Mouse (Mus musculus): ENCODE measurements around the gene Grik4. TPM values are rescaled to one million over a fixed set of nuclear protein-coding genes. Genes with fewer than 3 reads are reported as not detected.

Grik4 gene
- polyA plus RNA-seq, 1 experiment = 0.16 TPM

- DNase-seq = no peak
- H3K36me3 ChIP-seq (ENCODE audit: control insufficient read depth, insufficient read depth, low read length) = no peaks in the 10 kb centered on the region
- no peak overlapping the region for H3K4me3 ChIP-seq (ENCODE audit: control insufficient read depth, insufficient read depth, low read length)
- H3K27ac ChIP-seq (ENCODE audit: control insufficient read depth, insufficient read depth, low read length) = no peak overlapping the region
- no peaks in the 10 kb centered on the region for H3K27me3 ChIP-seq (ENCODE audit: control insufficient read depth, insufficient read depth, low read length)
- peaks cover 14% of the 10 kb centered on the region for H3K4me1 ChIP-seq (replicated peaks; ENCODE audit: control insufficient read depth, insufficient read depth, low read length)
- TF ChIP-seq POLR2A (IDR thresholded peaks at IDR 0.05; ENCODE audit: control insufficient read depth, extremely low read depth, insufficient read depth, low read length, poor library complexity) = no peak
- no peak for TF ChIP-seq CTCF (IDR thresholded peaks at IDR 0.05; ENCODE audit: borderline replicate concordance, control insufficient read depth, extremely low read depth, insufficient read depth, low read length, poor library complexity)
- 8% methylated on average over 5 of the region's 5 CpGs for WGBS
Observed at GRCm38 (mm10) chr9:42674017-42674412, 270.3 kb downstream of the Grik4 start.

GRCm38 (mm10) chr9:42673385-42674016 lies 270.8 kb downstream of the Grik4 start:
- Histone ChIP-seq H3K36me3 (ENCODE audit: control insufficient read depth, insufficient read depth, low read length) (no peaks in the 10 kb centered on the region), H3K27me3 (ENCODE audit: control insufficient read depth, insufficient read depth, low read length) (no peaks in the 10 kb centered on the region), H3K27ac (ENCODE audit: control insufficient read depth, insufficient read depth, low read length) (no peak overlapping the region), H3K4me1 (replicated peaks; ENCODE audit: control insufficient read depth, insufficient read depth, low read length) (peaks cover 14% of the 10 kb centered on the region), H3K4me3 (ENCODE audit: control insufficient read depth, insufficient read depth, low read length) (no peak overlapping the region)
- WGBS = 10% methylated on average over 12 of the region's 12 CpGs
- TF ChIP-seq POLR2A (IDR thresholded peaks at IDR 0.05; ENCODE audit: control insufficient read depth, extremely low read depth, insufficient read depth, low read length, poor library complexity) = no peak
- no peak for TF ChIP-seq CTCF (IDR thresholded peaks at IDR 0.05; ENCODE audit: borderline replicate concordance, control insufficient read depth, extremely low read depth, insufficient read depth, low read length, poor library complexity)
- peak; percentile 47 for DNase-seq

- H3K27ac ChIP-seq (ENCODE audit: control insufficient read depth, insufficient read depth, low read length) = no peak overlapping the region
- DNase-seq = no peak
- peaks cover 14% of the 10 kb centered on the region for H3K4me1 ChIP-seq (replicated peaks; ENCODE audit: control insufficient read depth, insufficient read depth, low read length)
- TF ChIP-seq CTCF (IDR thresholded peaks at IDR 0.05; ENCODE audit: borderline replicate concordance, control insufficient read depth, extremely low read depth, insufficient read depth, low read length, poor library complexity) = no peak
- H3K27me3 ChIP-seq (ENCODE audit: control insufficient read depth, insufficient read depth, low read length) = no peaks in the 10 kb centered on the region
- H3K36me3 ChIP-seq (ENCODE audit: control insufficient read depth, insufficient read depth, low read length) = no peaks in the 10 kb centered on the region
- 56% methylated on average over 8 of the region's 8 CpGs for WGBS
- no peak overlapping the region for H3K4me3 ChIP-seq (ENCODE audit: control insufficient read depth, insufficient read depth, low read length)
Observed at GRCm38 (mm10) chr9:42672982-42673381, 271.3 kb downstream of the Grik4 start.

GRCm38 (mm10) chr9:42670619-42671018 lies 273.7 kb downstream of the Grik4 start:
- H3K36me3 ChIP-seq (ENCODE audit: control insufficient read depth, insufficient read depth, low read length) = no peaks in the 10 kb centered on the region
- no peak overlapping the region for H3K27ac ChIP-seq (ENCODE audit: control insufficient read depth, insufficient read depth, low read length)
- DNase-seq = no peak
- H3K27me3 ChIP-seq (ENCODE audit: control insufficient read depth, insufficient read depth, low read length) = no peaks in the 10 kb centered on the region
- no peak for TF ChIP-seq CTCF (IDR thresholded peaks at IDR 0.05; ENCODE audit: borderline replicate concordance, control insufficient read depth, extremely low read depth, insufficient read depth, low read length, poor library complexity)
- TF ChIP-seq POLR2A (IDR thresholded peaks at IDR 0.05; ENCODE audit: control insufficient read depth, extremely low read depth, insufficient read depth, low read length, poor library complexity) = no peak
- WGBS = 80% methylated on average over 2 of the region's 2 CpGs
- peaks cover 14% of the 10 kb centered on the region for H3K4me1 ChIP-seq (replicated peaks; ENCODE audit: control insufficient read depth, insufficient read depth, low read length)
- H3K4me3 ChIP-seq (ENCODE audit: control insufficient read depth, insufficient read depth, low read length) = no peak overlapping the region

- Histone ChIP-seq H3K4me1 (replicated peaks; ENCODE audit: control insufficient read depth, insufficient read depth, low read length) (no peaks in the 10 kb centered on the region), H3K36me3 (ENCODE audit: control insufficient read depth, insufficient read depth, low read length) (no peaks in the 10 kb centered on the region), H3K4me3 (ENCODE audit: control insufficient read depth, insufficient read depth, low read length) (no peak overlapping the region), H3K27me3 (ENCODE audit: control insufficient read depth, insufficient read depth, low read length) (no peaks in the 10 kb centered on the region), H3K27ac (ENCODE audit: control insufficient read depth, insufficient read depth, low read length) (no peak overlapping the region)
- WGBS = 71% methylated on average over 1 of the region's 1 CpGs
- no peak for TF ChIP-seq POLR2A (IDR thresholded peaks at IDR 0.05; ENCODE audit: control insufficient read depth, extremely low read depth, insufficient read depth, low read length, poor library complexity)
- TF ChIP-seq CTCF (IDR thresholded peaks at IDR 0.05; ENCODE audit: borderline replicate concordance, control insufficient read depth, extremely low read depth, insufficient read depth, low read length, poor library complexity) = no peak
- no peak for DNase-seq
Observed at GRCm38 (mm10) chr9:42661481-42661880, 282.8 kb downstream of the Grik4 start.

- H3K4me3 ChIP-seq (ENCODE audit: control insufficient read depth, insufficient read depth, low read length) = no peak overlapping the region
- no peaks in the 10 kb centered on the region for H3K36me3 ChIP-seq (ENCODE audit: control insufficient read depth, insufficient read depth, low read length)
- WGBS = 91% methylated on average over 2 of the region's 2 CpGs
- peak; percentile 15 for DNase-seq
- TF ChIP-seq POLR2A (IDR thresholded peaks at IDR 0.05; ENCODE audit: control insufficient read depth, extremely low read depth, insufficient read depth, low read length, poor library complexity) (no peak), CTCF (IDR thresholded peaks at IDR 0.05; ENCODE audit: borderline replicate concordance, control insufficient read depth, extremely low read depth, insufficient read depth, low read length, poor library complexity) (no peak)
- H3K27ac ChIP-seq (ENCODE audit: control insufficient read depth, insufficient read depth, low read length) = no peak overlapping the region
- no peaks in the 10 kb centered on the region for H3K27me3 ChIP-seq (ENCODE audit: control insufficient read depth, insufficient read depth, low read length)
- H3K4me1 ChIP-seq (replicated peaks; ENCODE audit: control insufficient read depth, insufficient read depth, low read length) = no peaks in the 10 kb centered on the region
Observed at GRCm38 (mm10) chr9:42652756-42653155, 291.5 kb downstream of the Grik4 start.

- TF ChIP-seq POLR2A (IDR thresholded peaks at IDR 0.05; ENCODE audit: control insufficient read depth, extremely low read depth, insufficient read depth, low read length, poor library complexity) (no peak), CTCF (IDR thresholded peaks at IDR 0.05; ENCODE audit: borderline replicate concordance, control insufficient read depth, extremely low read depth, insufficient read depth, low read length, poor library complexity) (no peak)
- no peaks in the 10 kb centered on the region for H3K27me3 ChIP-seq (ENCODE audit: control insufficient read depth, insufficient read depth, low read length)
- no peak overlapping the region for H3K4me3 ChIP-seq (ENCODE audit: control insufficient read depth, insufficient read depth, low read length)
- DNase-seq = no peak
- no peak overlapping the region for H3K27ac ChIP-seq (ENCODE audit: control insufficient read depth, insufficient read depth, low read length)
- 69% methylated on average over 4 of the region's 4 CpGs for WGBS
- H3K4me1 ChIP-seq (replicated peaks; ENCODE audit: control insufficient read depth, insufficient read depth, low read length) = no peaks in the 10 kb centered on the region
- H3K36me3 ChIP-seq (ENCODE audit: control insufficient read depth, insufficient read depth, low read length) = no peaks in the 10 kb centered on the region
Observed at GRCm38 (mm10) chr9:42652309-42652708, 292.0 kb downstream of the Grik4 start.

All from thymus, adult 2 months (tissue).